Mouse (Mus musculus) ovary, adult 10 weeks (tissue): ENCODE data around the gene Ttc28. TPM values are rescaled to one million over a fixed set of nuclear protein-coding genes. Genes with fewer than 3 reads are reported as not detected.

Source experiments
- polyA plus RNA-seq: library from polyadenylated mRNA; stranded (reverse); fragments of 350-450 nt; fragmentation: Illumina TruSeq; extraction: RNeasy Lipid Tissue Mini Kit (QIAGEN cat#74804); gene quantifications from one replicate; pipeline ENCODE4 v1.2.3, GENCODE M21; 2014

The Ttc28 gene
- polyA plus RNA-seq = 9.8 TPM

DNA sequence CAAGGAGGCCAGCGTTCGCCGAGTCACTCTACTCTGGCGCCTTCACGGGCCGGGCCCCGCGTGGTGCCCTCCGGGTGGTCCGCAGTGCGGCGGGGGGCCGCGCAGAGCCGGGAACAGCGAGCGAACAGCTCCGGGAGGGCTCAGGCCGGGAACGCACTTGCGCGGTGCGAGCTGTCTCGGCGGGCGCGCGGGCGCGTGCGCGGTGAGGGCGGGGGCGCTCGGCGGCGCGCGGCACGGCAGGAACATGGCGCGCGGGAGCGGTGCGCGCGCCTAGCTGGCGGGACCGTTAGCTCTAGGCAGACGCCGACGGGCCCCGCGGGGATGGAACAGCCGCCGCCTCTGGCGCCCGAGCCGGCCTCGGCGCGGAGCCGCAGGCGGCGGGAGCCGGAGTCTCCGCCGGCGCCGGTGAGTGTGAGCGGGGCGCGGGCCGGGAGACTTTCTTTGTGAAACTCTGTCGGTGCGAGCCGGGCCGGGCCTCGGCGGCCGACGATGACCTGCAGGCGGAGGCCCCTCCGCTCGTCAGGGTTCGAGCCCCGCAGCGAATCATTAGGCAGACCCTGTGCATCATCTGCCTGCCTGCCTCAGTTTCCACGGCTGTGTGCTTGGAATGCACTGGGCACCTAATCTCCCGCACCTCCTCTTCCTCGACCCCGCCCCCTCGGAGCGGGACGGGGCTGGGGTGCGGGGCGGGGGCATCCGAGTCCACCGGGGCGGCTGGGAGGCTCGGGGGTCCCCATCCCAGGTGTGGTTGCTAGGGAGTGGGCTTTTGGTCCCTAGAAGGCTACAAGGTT lies at the start of gene Ttc28:
Ttc28 (plus strand) TSS at position 220 of the 791 bp plus-strand sequence.

GRCm38 (mm10) chr5:110839678-110840365 lies 39.8 kb upstream of the Ttc28 start, which contains the start of the genes Hscb and Chek2:
Gene Hscb (minus strand): TSS chr5:110839777.
Gene Chek2 (plus strand): TSS chr5:110839979.

GRCm38 (mm10) chr5:111330417-111331098 lies 451.0 kb downstream of the Ttc28 start, which contains the start of gene Pitpnb:
Gene Pitpnb (plus strand): TSS chr5:111330763.

Other genes starting within 250 kb of the Ttc28 start
- 3.1 TPM for gene Noc4l, start 226.4 kb upstream of the Ttc28 start, polyA plus RNA-seq
- gene Ddx51, start 226.4 kb upstream of the Ttc28 start, polyA plus RNA-seq = 9.6 TPM
- 31.2 TPM for gene Ep400, start 109.1 kb upstream of the Ttc28 start, polyA plus RNA-seq
- not detected for gene Pus1, start 99.1 kb upstream of the Ttc28 start, polyA plus RNA-seq
- gene Ulk1, start 69.7 kb upstream of the Ttc28 start, polyA plus RNA-seq = 7.8 TPM
- gene Hscb, start 40.0 kb upstream of the Ttc28 start, polyA plus RNA-seq = 36.3 TPM
- 18.9 TPM for gene Chek2, start 39.8 kb upstream of the Ttc28 start, polyA plus RNA-seq